Mouse (Mus musculus): ENCODE data around the gene Uso1. TPM values are rescaled to one million over a fixed set of nuclear protein-coding genes. Genes with fewer than 3 reads are reported as not detected.

Gene Uso1
- polyA plus RNA-seq, 1 experiment from 2014 or later = 61.5 TPM

- H3K9me3 ChIP-seq (ENCODE audit: control insufficient read depth) = no peaks in the 10 kb centered on the region
- no peak overlapping the region for H3K9ac ChIP-seq (ENCODE audit: low read depth, low read length)
- H3K27ac ChIP-seq (ENCODE audit: low read depth, low read length) = no peak overlapping the region
- no peak for ATAC-seq
- WGBS = 81% methylated on average over 3 of the region's 3 CpGs
- H3K4me1 ChIP-seq (replicated peaks; ENCODE audit: control insufficient read depth, insufficient read depth, low read length) = 0 out of 2 replicates have a peak, but pooled peaks cover 3% of the 10 kb centered on the region
- no peaks in the 10 kb centered on the region for H3K27me3 ChIP-seq (replicated peaks; ENCODE audit: control insufficient read depth, insufficient read depth, low read length)
- no peak for TF ChIP-seq CTCF (IDR thresholded peaks at IDR 0.05; ENCODE audit: low read depth)
- no peak overlapping the region for H3K4me3 ChIP-seq (ENCODE audit: low read depth, low read length)
- no peak overlapping the region for H3K4me2 ChIP-seq (replicated peaks; ENCODE audit: low read depth)
- H3K36me3 ChIP-seq (ENCODE audit: control insufficient read depth, insufficient read depth) = peaks cover 5% of the 10 kb centered on the region
Observed at GRCm38 (mm10) chr5:92148248-92148647, 10.5 kb downstream of the Uso1 start.

- 82% methylated on average over 5 of the region's 5 CpGs for WGBS
- ATAC-seq = no peak
Observed at GRCm38 (mm10) chr5:92149330-92149982, 11.7 kb downstream of the Uso1 start.

GRCm38 (mm10) chr5:92154861-92155260 is 17.1 kb downstream of the Uso1 start:
- Histone ChIP-seq H3K4me3 (ENCODE audit: low read depth, low read length) (no peak overlapping the region), H3K36me3 (ENCODE audit: control insufficient read depth, insufficient read depth) (peaks cover 23% of the 10 kb centered on the region), H3K9ac (ENCODE audit: low read depth, low read length) (no peak overlapping the region), H3K4me1 (replicated peaks; ENCODE audit: control insufficient read depth, insufficient read depth, low read length) (no peaks in the 10 kb centered on the region), H3K9me3 (ENCODE audit: control insufficient read depth) (no peaks in the 10 kb centered on the region), H3K27ac (ENCODE audit: low read depth, low read length) (no peak overlapping the region), H3K27me3 (replicated peaks; ENCODE audit: control insufficient read depth, insufficient read depth, low read length) (no peaks in the 10 kb centered on the region), H3K4me2 (replicated peaks; ENCODE audit: low read depth) (no peak overlapping the region)
- no peak for TF ChIP-seq CTCF (IDR thresholded peaks at IDR 0.05; ENCODE audit: low read depth)
- no peak for ATAC-seq
- WGBS = 90% methylated on average over 3 of the region's 3 CpGs

More at GRCm38 (mm10) chr5:92149330-92149982, 11.7 kb downstream of the Uso1 start:
- H3K27me3 ChIP-seq (replicated peaks; ENCODE audit: control insufficient read depth, insufficient read depth, low read length) = no peaks in the 10 kb centered on the region
- 0 out of 2 replicates have a peak, but pooled peaks cover 3% of the 10 kb centered on the region for H3K4me1 ChIP-seq (replicated peaks; ENCODE audit: control insufficient read depth, insufficient read depth, low read length)
- no peak for TF ChIP-seq CTCF (IDR thresholded peaks at IDR 0.05; ENCODE audit: low read depth)
- no peak overlapping the region for H3K4me2 ChIP-seq (replicated peaks; ENCODE audit: low read depth)
- no peak overlapping the region for H3K9ac ChIP-seq (ENCODE audit: low read depth, low read length)
- H3K4me3 ChIP-seq (ENCODE audit: low read depth, low read length) = no peak overlapping the region
- H3K27ac ChIP-seq (ENCODE audit: low read depth, low read length) = no peak overlapping the region
- H3K36me3 ChIP-seq (ENCODE audit: control insufficient read depth, insufficient read depth) = peaks cover 11% of the 10 kb centered on the region
- no peaks in the 10 kb centered on the region for H3K9me3 ChIP-seq (ENCODE audit: control insufficient read depth)

GRCm38 (mm10) chr5:92165976-92166375 is 28.2 kb downstream of the Uso1 start:
- no peak overlapping the region for H3K4me2 ChIP-seq (replicated peaks; ENCODE audit: low read depth)
- H3K36me3 ChIP-seq (ENCODE audit: control insufficient read depth, insufficient read depth) = peaks cover 26% of the 10 kb centered on the region
- no peaks in the 10 kb centered on the region for H3K27me3 ChIP-seq (replicated peaks; ENCODE audit: control insufficient read depth, insufficient read depth, low read length)
- no peaks in the 10 kb centered on the region for H3K4me1 ChIP-seq (replicated peaks; ENCODE audit: control insufficient read depth, insufficient read depth, low read length)
- no peak overlapping the region for H3K4me3 ChIP-seq (ENCODE audit: low read depth, low read length)
- TF ChIP-seq CTCF (IDR thresholded peaks at IDR 0.05; ENCODE audit: low read depth) = no peak
- no peak overlapping the region for H3K9ac ChIP-seq (ENCODE audit: low read depth, low read length)
- H3K9me3 ChIP-seq (ENCODE audit: control insufficient read depth) = no peaks in the 10 kb centered on the region
- no peak for ATAC-seq
- 79% methylated on average over 6 of the region's 6 CpGs for WGBS
- no peak overlapping the region for H3K27ac ChIP-seq (ENCODE audit: low read depth, low read length)

- 71% methylated on average over 8 of the region's 8 CpGs for WGBS
- TF ChIP-seq CTCF (IDR thresholded peaks at IDR 0.05; ENCODE audit: low read depth) = no peak
- Histone ChIP-seq H3K4me2 (replicated peaks; ENCODE audit: low read depth) (no peak overlapping the region), H3K27ac (ENCODE audit: low read depth, low read length) (no peak overlapping the region), H3K9ac (ENCODE audit: low read depth, low read length) (no peak overlapping the region), H3K4me1 (replicated peaks; ENCODE audit: control insufficient read depth, insufficient read depth, low read length) (no peaks in the 10 kb centered on the region), H3K9me3 (ENCODE audit: control insufficient read depth) (no peaks in the 10 kb centered on the region), H3K36me3 (ENCODE audit: control insufficient read depth, insufficient read depth) (peaks cover 78% of the 10 kb centered on the region), H3K27me3 (replicated peaks; ENCODE audit: control insufficient read depth, insufficient read depth, low read length) (no peaks in the 10 kb centered on the region), H3K4me3 (ENCODE audit: low read depth, low read length) (no peak overlapping the region)
- ATAC-seq = no peak
Observed at GRCm38 (mm10) chr5:92183071-92183830, 45.5 kb downstream of the Uso1 start.

- Histone ChIP-seq H3K27me3 (replicated peaks; ENCODE audit: control insufficient read depth, insufficient read depth, low read length) (no peaks in the 10 kb centered on the region), H3K4me3 (ENCODE audit: low read depth, low read length) (no peak overlapping the region), H3K4me2 (replicated peaks; ENCODE audit: low read depth) (no peak overlapping the region), H3K9ac (ENCODE audit: low read depth, low read length) (no peak overlapping the region), H3K36me3 (ENCODE audit: control insufficient read depth, insufficient read depth) (peaks cover 71% of the 10 kb centered on the region), H3K4me1 (replicated peaks; ENCODE audit: control insufficient read depth, insufficient read depth, low read length) (no peaks in the 10 kb centered on the region), H3K27ac (ENCODE audit: low read depth, low read length) (peak overlapping the region; percentile 57), H3K9me3 (ENCODE audit: control insufficient read depth) (no peaks in the 10 kb centered on the region)
- ATAC-seq = peak; percentile 57; the same call in 1 of the 2 replicates
- WGBS = 66% methylated on average over 7 of the region's 7 CpGs
- TF ChIP-seq CTCF (IDR thresholded peaks at IDR 0.05; ENCODE audit: low read depth) = no peak
Observed at GRCm38 (mm10) chr5:92188881-92189483, 51.2 kb downstream of the Uso1 start.
